Mouse (Mus musculus): Measurements from ENCODE around the gene Fxyd4. TPM values are rescaled to one million over a fixed set of nuclear protein-coding genes. Genes with fewer than 3 reads are reported as not detected.

Fxyd4 gene
- polyA plus RNA-seq, 1 experiment from 2014 or later = 0.20 TPM

GRCm38 (mm10) chr6:117910120-117910661 is 27.3 kb downstream of the Fxyd4 start:
- 57% methylated on average over 6 of the region's 6 CpGs for WGBS (ENCODE audit: insufficient replicate concordance)
- H3K9ac ChIP-seq (replicated peaks) = 0 out of 2 replicates have a peak overlapping the region, but pooled peaks have one; percentile 1
- H3K27ac ChIP-seq (ENCODE audit: low read depth) = peak overlapping the region; percentile 23; the same call in 1 of the 2 replicates

GRCm38 (mm10) chr6:117908424-117908900 is 29.0 kb downstream of the Fxyd4 start:
- peaks cover 30% of the 10 kb centered on the region for H3K4me1 ChIP-seq (ENCODE audit: insufficient read depth)
- no peaks in the 10 kb centered on the region for H3K9me3 ChIP-seq (ENCODE audit: low read length)
- peak overlapping the region; percentile 99 for H3K27ac ChIP-seq (ENCODE audit: low read depth)
- whole genome bisulfite sequencing (ENCODE audit: insufficient replicate concordance) = under 1% methylated on average over 14 of the region's 14 CpGs
- H3K36me3 ChIP-seq (replicated peaks; ENCODE audit: insufficient read depth, low read length) = no peaks in the 10 kb centered on the region
- H3K9ac ChIP-seq (replicated peaks) = peak overlapping the region; percentile 99
- no peak for TF ChIP-seq CTCF (IDR thresholded peaks at IDR 0.05; ENCODE audit: low read depth)
- no peak for TF ChIP-seq EP300 (IDR thresholded peaks at IDR 0.05; ENCODE audit: low read depth)
- no peak for DNase-seq
- H3K4me3 ChIP-seq (ENCODE audit: low read depth, low read length) = peak overlapping the region; percentile 98
- no peaks in the 10 kb centered on the region for H3K27me3 ChIP-seq (ENCODE audit: insufficient read depth, low read length)
- H3K4me2 ChIP-seq (ENCODE audit: low read depth, low read length) = peak overlapping the region; percentile 94
- no peak for ATAC-seq

More at GRCm38 (mm10) chr6:117910120-117910661, 27.3 kb downstream of the Fxyd4 start:
- Histone ChIP-seq H3K4me1 (ENCODE audit: insufficient read depth) (peaks cover 36% of the 10 kb centered on the region), H3K36me3 (replicated peaks; ENCODE audit: insufficient read depth, low read length) (no peaks in the 10 kb centered on the region), H3K27me3 (ENCODE audit: insufficient read depth, low read length) (no peaks in the 10 kb centered on the region), H3K4me3 (ENCODE audit: low read depth, low read length) (0 out of 2 replicates have a peak overlapping the region, but pooled peaks have one; percentile 98), H3K9me3 (ENCODE audit: low read length) (no peaks in the 10 kb centered on the region), H3K4me2 (ENCODE audit: low read depth, low read length) (peak overlapping the region; percentile 94)
- DNase-seq = no peak
- no peak for TF ChIP-seq CTCF (IDR thresholded peaks at IDR 0.05; ENCODE audit: low read depth)
- TF ChIP-seq EP300 (IDR thresholded peaks at IDR 0.05; ENCODE audit: low read depth) = no peak
- no peak for ATAC-seq

- Histone ChIP-seq H3K36me3 (replicated peaks; ENCODE audit: insufficient read depth, low read length) (no peaks in the 10 kb centered on the region), H3K27me3 (ENCODE audit: insufficient read depth, low read length) (no peaks in the 10 kb centered on the region), H3K4me2 (ENCODE audit: low read depth, low read length) (peak overlapping the region; percentile 94), H3K9me3 (ENCODE audit: low read length) (no peaks in the 10 kb centered on the region), H3K27ac (ENCODE audit: low read depth) (peak overlapping the region; percentile 99), H3K9ac (replicated peaks) (peak overlapping the region; percentile 99), H3K4me1 (ENCODE audit: insufficient read depth) (peaks cover 31% of the 10 kb centered on the region), H3K4me3 (ENCODE audit: low read depth, low read length) (peak overlapping the region; percentile 98)
- ATAC-seq = peak; percentile 1; the same call in 1 of the 2 replicates
- 0% methylated on average over 26 of the region's 26 CpGs for whole genome bisulfite sequencing (ENCODE audit: insufficient replicate concordance)
- no peak for DNase-seq
- peak; percentile 0; the same call in 1 of the 2 replicates for TF ChIP-seq CTCF (IDR thresholded peaks at IDR 0.05; ENCODE audit: low read depth)
- TF ChIP-seq EP300 (IDR thresholded peaks at IDR 0.05; ENCODE audit: low read depth) = no peak
Observed at GRCm38 (mm10) chr6:117907979-117908355, 29.5 kb downstream of the Fxyd4 start.

- no peaks in the 10 kb centered on the region for H3K9me3 ChIP-seq (ENCODE audit: low read length)
- peak overlapping the region; percentile 99 for H3K9ac ChIP-seq (replicated peaks)
- DNase-seq = peak; percentile 93
- peak; percentile 16; the same call in 1 of the 2 replicates for TF ChIP-seq CTCF (IDR thresholded peaks at IDR 0.05; ENCODE audit: low read depth)
- no peak for TF ChIP-seq EP300 (IDR thresholded peaks at IDR 0.05; ENCODE audit: low read depth)
- peak overlapping the region; percentile 99 for H3K27ac ChIP-seq (ENCODE audit: low read depth)
- peak overlapping the region; percentile 94 for H3K4me2 ChIP-seq (ENCODE audit: low read depth, low read length)
- no peaks in the 10 kb centered on the region for H3K36me3 ChIP-seq (replicated peaks; ENCODE audit: insufficient read depth, low read length)
- whole genome bisulfite sequencing (ENCODE audit: insufficient replicate concordance) = under 1% methylated on average over 65 of the region's 77 CpGs
- peak overlapping the region; percentile 98 for H3K4me3 ChIP-seq (ENCODE audit: low read depth, low read length)
- peak; percentile 71 for ATAC-seq
- H3K4me1 ChIP-seq (ENCODE audit: insufficient read depth) = peaks cover 36% of the 10 kb centered on the region
- H3K27me3 ChIP-seq (ENCODE audit: insufficient read depth, low read length) = no peaks in the 10 kb centered on the region
Observed at GRCm38 (mm10) chr6:117907301-117907978, 30.1 kb downstream of the Fxyd4 start.

- Histone ChIP-seq H3K4me1 (ENCODE audit: insufficient read depth) (peaks cover 36% of the 10 kb centered on the region), H3K4me3 (ENCODE audit: low read depth, low read length) (peak overlapping the region; percentile 98), H3K36me3 (replicated peaks; ENCODE audit: insufficient read depth, low read length) (no peaks in the 10 kb centered on the region), H3K9me3 (ENCODE audit: low read length) (no peaks in the 10 kb centered on the region), H3K27me3 (ENCODE audit: insufficient read depth, low read length) (no peaks in the 10 kb centered on the region), H3K4me2 (ENCODE audit: low read depth, low read length) (peak overlapping the region; percentile 94), H3K27ac (ENCODE audit: low read depth) (peak overlapping the region; percentile 99), H3K9ac (replicated peaks) (peak overlapping the region; percentile 99)
- TF ChIP-seq EP300 (IDR thresholded peaks at IDR 0.05; ENCODE audit: low read depth) = no peak
- TF ChIP-seq CTCF (IDR thresholded peaks at IDR 0.05; ENCODE audit: low read depth) = no peak
- 0% methylated on average over 58 of the region's 68 CpGs for WGBS (ENCODE audit: insufficient replicate concordance)
- ATAC-seq = peak; percentile 90
- DNase-seq = peak; percentile 98
Observed at GRCm38 (mm10) chr6:117906590-117907271, 30.8 kb downstream of the Fxyd4 start.

Data from liver, postnatal 0 days (tissue).